Mouse (Mus musculus) stomach, postnatal 0 days (tissue): ENCODE results near the gene Tprg. TPM values are rescaled to one million over a fixed set of nuclear protein-coding genes. Genes with fewer than 3 reads are reported as not detected.
A peak's percentile ranks its signal among the peaks of the same experiment; 100 is the strongest.

ENCODE experiments used
- ATAC-seq: fragments of 200-750 bp; cut with Nextera tagmentation; 2 replicates; pipeline ENCODE4 v1.8.0; 2017; ENCODE audit not compliant: low FRiP score, low TSS enrichment
- DNase-seq: peaks from one replicate; pipeline ENCODE4 v3.0.0-alpha.2; 2016; ENCODE audit warnings: low spot score
- H3K27ac ChIP-seq: fragments of 300-500 bp; sonication (generic); replicated peaks from 2 replicates; pipeline ENCODE4 v1.5.1; 2014; ENCODE audit warnings: mild to moderate bottlenecking, control low read depth
- H3K27me3 ChIP-seq: fragments of 300-500 bp; sonication (generic); 2 replicates; pipeline ENCODE4 v1.6.1; 2014; ENCODE audit warnings: low read length; ENCODE audit not compliant: control insufficient read depth, insufficient read depth
- H3K36me3 ChIP-seq: fragments of 300-500 bp; sonication (generic); 2 replicates; pipeline ENCODE4 v1.6.1; 2014; ENCODE audit warnings: low read length, mixed read lengths; ENCODE audit not compliant: control insufficient read depth, insufficient read depth
- H3K4me1 ChIP-seq: fragments of 300-500 bp; sonication (generic); replicated peaks from 2 replicates; pipeline ENCODE4 v1.6.1; 2014; ENCODE audit warnings: antibody characterized with exemption; ENCODE audit not compliant: control insufficient read depth, insufficient read depth
- H3K4me2 ChIP-seq: fragments of 300-500 bp; sonication (generic); replicated peaks from 2 replicates; pipeline ENCODE4 v1.6.1; 2014; ENCODE audit warnings: low read depth, mild to moderate bottlenecking, control low read depth, moderate library complexity
- H3K4me3 ChIP-seq: fragments of 300-500 bp; sonication (generic); 2 replicates; pipeline ENCODE4 v1.5.1; 2014; ENCODE audit warnings: low read depth, low read length, control low read depth
- H3K9ac ChIP-seq: fragments of 300-500 bp; sonication (generic); 2 replicates; pipeline ENCODE4 v1.6.1; 2014; ENCODE audit warnings: mild to moderate bottlenecking, low read length, control low read depth, mixed read lengths
- H3K9me3 ChIP-seq: fragments of 300-500 bp; sonication (generic); 2 replicates; pipeline ENCODE4 v1.6.1; 2016; ENCODE audit warnings: low read length; ENCODE audit not compliant: control insufficient read depth
- CTCF ChIP-seq: IDR thresholded peaks from 2 replicates; pipeline ENCODE4 v1.5.1; 2016; ENCODE audit warnings: antibody characterized with exemption, low read depth, mild to moderate bottlenecking, moderate library complexity
- EP300 ChIP-seq: optimal IDR thresholded peaks from 2 replicates; pipeline ENCODE3; 2016; ENCODE audit warnings: antibody characterized with exemption
- WGBS: fragments of 180-500 bp; shearing (Covaris S2); extraction: QIAGEN DNeasy Blood & Tissue Kit; methylation state at CpG from one replicate; pipeline ENCODE4 v1.1.7; 2014; 5-methylcytosine and 5-hydroxymethylcytosine counted together
- polyA plus RNA-seq: library from polyadenylated mRNA; unstranded; fragments of >200 nt; fragmentation: Nextera tagmentation; extraction: Ambion mirVana; gene quantifications from 2 replicates; pipeline ENCODE4 v1.2.1, GENCODE M21; 2015

The Tprg gene
- polyA plus RNA-seq, 1 experiment from 2014 or later = 41.0 TPM

- Histone ChIP-seq H3K4me2 (peak overlapping the region; percentile 35; the same call in 1 of the 2 replicates), H3K4me1 (peaks cover 6% of the 10 kb centered on the region; the same call in 1 of the 2 replicates), H3K9ac (no peak overlapping the region), H3K27me3 (no peaks in the 10 kb centered on the region), H3K27ac (peak overlapping the region; percentile 91), H3K36me3 (no peaks in the 10 kb centered on the region), H3K4me3 (no peak overlapping the region), H3K9me3 (no peaks in the 10 kb centered on the region)
- TF ChIP-seq CTCF (no peak), EP300 (no peak)
- DNase-seq (no peak), ATAC-seq (peak; percentile 48; the same call in 1 of the 2 replicates)
- 45% methylated on average over 6 of the region's 6 CpGs for WGBS
Measured at GRCm38 (mm10) chr16:25408032-25408431, 121.4 kb downstream of the Tprg start.

- H3K4me3 ChIP-seq = no peak overlapping the region
- ATAC-seq (no peak), DNase-seq (no peak)
- TF ChIP-seq CTCF = no peak
- no peak for TF ChIP-seq EP300
- WGBS = 48% methylated on average over 3 of the region's 3 CpGs
- peaks cover 6% of the 10 kb centered on the region; the same call in 1 of the 2 replicates for H3K4me1 ChIP-seq
- no peaks in the 10 kb centered on the region for H3K27me3 ChIP-seq
- no peak overlapping the region for H3K9ac ChIP-seq
- no peak overlapping the region for H3K27ac ChIP-seq
- H3K4me2 ChIP-seq = no peak overlapping the region
- H3K9me3 ChIP-seq = no peaks in the 10 kb centered on the region
- H3K36me3 ChIP-seq = no peaks in the 10 kb centered on the region
Measured at GRCm38 (mm10) chr16:25411307-25411706, 124.7 kb downstream of the Tprg start.

- no peaks in the 10 kb centered on the region for H3K9me3 ChIP-seq
- H3K4me2 ChIP-seq = no peak overlapping the region
- no peaks in the 10 kb centered on the region for H3K27me3 ChIP-seq
- DNase-seq (no peak), ATAC-seq (no peak)
- no peak overlapping the region for H3K4me3 ChIP-seq
- WGBS = 48% methylated on average over 1 of the region's 1 CpGs
- TF ChIP-seq EP300 (no peak), CTCF (no peak)
- H3K9ac ChIP-seq = no peak overlapping the region
- no peaks in the 10 kb centered on the region for H3K36me3 ChIP-seq
- H3K4me1 ChIP-seq = no peaks in the 10 kb centered on the region
- H3K27ac ChIP-seq = no peak overlapping the region
Measured at GRCm38 (mm10) chr16:25413885-25414284, 127.3 kb downstream of the Tprg start.

- no peak for ATAC-seq
- H3K4me3 ChIP-seq = no peak overlapping the region
- no peak overlapping the region for H3K27ac ChIP-seq
- TF ChIP-seq CTCF = no peak
- TF ChIP-seq EP300 = no peak
- H3K9me3 ChIP-seq = no peaks in the 10 kb centered on the region
- H3K4me2 ChIP-seq = no peak overlapping the region
- H3K4me1 ChIP-seq = no peaks in the 10 kb centered on the region
- H3K36me3 ChIP-seq = no peaks in the 10 kb centered on the region
- no peak overlapping the region for H3K9ac ChIP-seq
- H3K27me3 ChIP-seq = no peaks in the 10 kb centered on the region
- DNase-seq = no peak
Measured at GRCm38 (mm10) chr16:25415186-25415585, 128.6 kb downstream of the Tprg start.

DNA sequence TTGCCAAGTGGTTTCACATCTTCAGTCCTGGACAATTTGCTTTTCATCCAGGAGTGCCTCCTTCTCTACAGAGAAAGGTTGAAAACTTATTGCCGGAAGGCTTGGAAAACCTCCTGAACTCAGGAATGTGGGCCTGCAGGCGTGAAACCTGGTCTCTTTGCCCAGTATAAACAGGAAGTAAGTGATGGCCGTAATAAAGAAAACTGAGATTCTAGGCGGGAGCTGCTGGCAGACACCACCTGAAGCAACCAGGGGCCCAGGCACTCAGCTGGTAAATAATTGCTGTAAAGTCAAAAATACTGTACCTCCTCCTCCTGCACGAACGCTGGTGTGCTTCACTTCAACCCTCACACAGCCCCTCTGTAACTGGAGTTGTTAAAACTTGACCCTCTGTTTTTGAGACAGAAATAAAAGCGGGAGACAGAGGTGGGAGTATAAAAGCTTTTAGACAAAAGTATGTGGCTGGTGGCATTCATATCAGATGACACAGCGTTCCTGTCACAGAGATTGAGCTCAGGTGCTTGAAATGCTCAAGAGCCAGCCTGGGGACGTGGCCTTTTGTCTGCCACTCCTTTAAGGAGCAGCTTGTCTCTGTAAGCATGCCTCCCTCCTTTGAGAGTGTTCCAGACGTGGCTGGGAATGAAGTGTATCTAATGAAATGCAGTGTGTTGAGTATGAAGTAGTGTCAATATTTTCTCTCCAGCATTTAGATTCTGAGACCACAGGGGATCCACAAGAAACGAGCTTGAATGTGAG, 131.4 kb downstream of the Tprg start:
- Histone ChIP-seq H3K27me3 (no peaks in the 10 kb centered on the region), H3K4me1 (no peaks in the 10 kb centered on the region), H3K27ac (peak overlapping the region; percentile 56; the same call in 1 of the 2 replicates), H3K4me3 (no peak overlapping the region), H3K4me2 (no peak overlapping the region), H3K9ac (no peak overlapping the region), H3K36me3 (no peaks in the 10 kb centered on the region), H3K9me3 (no peaks in the 10 kb centered on the region)
- DNase-seq = peak; percentile 32
- 16% methylated on average over 11 of the region's 11 CpGs for WGBS
- TF ChIP-seq EP300 (peak; percentile 41), CTCF (no peak)
- ATAC-seq = peak; percentile 71; the same call in 1 of the 2 replicates

DNA sequence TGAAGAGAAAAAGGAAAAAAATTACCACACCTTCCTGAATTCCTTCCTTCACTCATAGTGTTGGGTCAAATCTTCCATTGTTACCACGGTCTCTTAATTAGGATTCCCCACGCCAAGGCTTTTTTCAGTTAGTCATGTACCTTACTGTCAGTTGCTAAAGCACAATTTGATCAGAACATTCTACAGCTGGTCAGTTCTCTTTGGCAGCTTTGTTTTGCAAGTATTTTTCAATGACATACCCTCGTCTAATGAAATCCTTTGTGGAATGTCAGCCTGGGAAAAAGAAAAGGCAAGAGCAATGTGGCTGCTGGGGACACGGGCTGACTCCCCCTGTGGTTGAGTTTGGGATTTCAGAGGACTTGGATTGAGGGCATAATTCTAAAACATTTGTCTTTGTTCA, 136.4 kb downstream of the Tprg start:
- no peak for ATAC-seq
- WGBS = 72% methylated on average over 4 of the region's 4 CpGs
- H3K27me3 ChIP-seq = no peaks in the 10 kb centered on the region
- H3K4me1 ChIP-seq = no peaks in the 10 kb centered on the region
- no peak overlapping the region for H3K9ac ChIP-seq
- H3K36me3 ChIP-seq = no peaks in the 10 kb centered on the region
- no peak for DNase-seq
- H3K9me3 ChIP-seq = no peaks in the 10 kb centered on the region
- TF ChIP-seq EP300 = no peak
- TF ChIP-seq CTCF = 0 out of 2 replicates have a peak, but pooled peaks have one; percentile 20
- no peak overlapping the region for H3K4me2 ChIP-seq
- H3K4me3 ChIP-seq = no peak overlapping the region
- no peak overlapping the region for H3K27ac ChIP-seq
